Mouse (Mus musculus) urinary bladder, postnatal 4 days (tissue): ENCODE results near the gene Myl7.

Experiments
- DNase-seq, 2 experiments: peaks; one replicate each; pipeline ENCODE4 v3.0.0; 2021 to 2022; ENCODE audit warnings: low spot score in 2 of 2

Gene Myl7

GRCm38 (mm10) chr11:5862394-5863105 is 36.0 kb downstream of the Myl7 start:
- no peak for DNase-seq

GRCm38 (mm10) chr11:5861678-5862393 is 36.7 kb downstream of the Myl7 start, which contains the start of gene Aebp1:
Gene Aebp1, plus strand, starts transcription at chr11:5861947.
- peak; percentile 77 to 83 for DNase-seq

- DNase-seq: no peak
Measured at GRCm38 (mm10) chr11:5860639-5861038, 37.9 kb downstream of the Myl7 start.

DNA sequence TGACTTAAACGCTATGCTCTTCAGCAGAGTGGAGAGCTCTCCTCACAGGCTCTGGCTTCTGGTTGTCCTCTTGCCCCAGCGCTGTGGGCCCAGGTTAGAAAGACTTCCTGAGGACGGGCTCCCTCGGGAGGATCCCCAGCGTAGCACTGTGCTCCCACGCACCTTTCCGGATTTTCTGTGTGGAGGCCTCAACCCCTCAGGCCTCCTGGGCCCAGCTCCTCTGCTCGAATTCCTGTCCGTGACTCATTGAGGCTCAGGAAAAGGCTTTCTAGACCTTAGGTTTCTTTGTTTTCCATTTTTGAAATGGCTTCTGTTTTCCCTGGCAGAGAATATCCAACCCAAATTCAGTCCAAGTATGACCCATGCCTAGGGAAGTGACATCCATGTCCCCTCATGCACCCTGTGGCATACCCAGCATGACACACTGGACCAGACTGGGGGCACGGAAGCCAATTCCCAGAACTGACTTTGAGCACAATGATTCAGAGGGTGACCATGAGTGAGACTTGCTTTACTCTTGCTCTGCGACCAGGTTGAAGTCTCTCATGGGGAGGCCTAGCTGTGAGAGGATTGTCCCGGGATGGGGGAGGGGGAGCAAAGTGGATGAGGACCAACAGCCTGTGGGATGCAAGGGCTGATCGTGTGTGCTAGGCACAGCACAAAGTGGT is 38.6 kb downstream of the Myl7 start:
- DNase-seq: no peak

DNA sequence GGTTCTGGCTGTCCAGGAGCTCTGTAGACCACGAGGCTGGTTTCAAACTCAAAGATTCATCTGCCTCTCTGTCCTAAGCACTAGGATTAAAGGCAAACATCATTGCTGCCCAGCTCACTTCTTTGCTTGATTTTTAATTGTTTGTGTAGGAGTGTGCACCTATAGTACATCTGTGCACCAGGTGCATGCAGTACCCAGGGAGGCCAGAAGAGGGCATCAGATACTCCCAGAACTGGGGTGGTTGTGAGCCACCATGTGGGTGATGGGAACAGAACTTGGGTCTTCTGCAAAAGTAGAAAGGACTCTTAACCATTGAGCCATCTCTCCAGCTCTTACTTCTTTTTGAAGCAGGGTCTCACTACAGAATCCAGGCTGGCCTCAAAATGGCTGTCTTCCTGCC is 39.9 kb downstream of the Myl7 start:
- DNase-seq: no peak

DNA sequence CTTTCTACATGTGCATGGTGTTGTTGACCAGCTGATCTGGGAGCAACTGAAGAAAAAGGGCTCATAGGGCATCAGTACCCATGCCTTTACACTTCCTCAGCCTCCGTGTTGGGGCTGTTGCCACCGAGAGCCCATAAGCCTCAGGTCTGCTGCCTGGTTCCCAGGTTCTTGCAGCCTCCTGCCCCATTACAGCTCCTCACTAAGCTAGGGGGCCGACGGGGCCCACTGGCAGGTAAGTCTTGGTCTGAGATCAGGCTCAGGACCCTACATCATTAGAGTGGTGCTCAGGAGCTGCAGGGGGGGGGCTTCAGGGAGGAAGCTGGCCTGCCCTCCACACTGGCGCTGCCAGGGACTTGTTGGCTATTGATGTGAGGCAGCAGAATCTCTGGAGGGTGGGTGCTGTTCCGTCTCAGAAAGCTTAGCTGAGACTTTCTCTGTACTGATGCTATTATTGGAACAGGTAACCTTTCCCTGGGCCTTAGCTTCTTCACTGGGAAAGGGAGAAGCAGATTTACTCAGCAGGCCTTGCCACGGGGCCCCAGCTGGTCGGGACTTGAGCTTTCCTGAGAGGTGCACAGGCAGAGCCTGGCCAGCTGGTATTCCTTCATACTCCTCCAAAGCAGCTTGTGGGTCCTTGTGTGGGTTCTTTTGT is 42.0 kb downstream of the Myl7 start:
- DNase-seq: no peak

GRCm38 (mm10) chr11:5855902-5856301 is 42.7 kb downstream of the Myl7 start:
- DNase-seq: no peak

DNA sequence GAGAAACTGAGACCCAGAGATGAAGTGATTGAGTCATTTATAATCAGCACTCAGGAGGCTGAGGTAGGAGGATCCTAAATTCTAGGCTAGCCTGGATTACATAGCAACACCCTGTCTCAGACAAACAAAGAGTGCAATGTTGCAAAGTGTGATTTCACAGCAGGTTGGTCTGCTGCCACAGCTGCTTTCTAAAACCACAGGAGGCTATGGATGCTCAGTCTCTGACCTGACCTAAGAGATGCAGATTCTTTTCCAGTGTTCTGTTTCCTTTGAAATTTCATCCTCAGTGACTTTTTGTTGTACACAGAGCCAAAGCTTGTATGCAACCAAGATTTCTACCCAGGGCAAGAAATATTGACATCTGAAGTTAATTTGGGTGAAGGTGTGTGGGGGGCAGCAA is 43.1 kb downstream of the Myl7 start:
- no peak for DNase-seq

DNA sequence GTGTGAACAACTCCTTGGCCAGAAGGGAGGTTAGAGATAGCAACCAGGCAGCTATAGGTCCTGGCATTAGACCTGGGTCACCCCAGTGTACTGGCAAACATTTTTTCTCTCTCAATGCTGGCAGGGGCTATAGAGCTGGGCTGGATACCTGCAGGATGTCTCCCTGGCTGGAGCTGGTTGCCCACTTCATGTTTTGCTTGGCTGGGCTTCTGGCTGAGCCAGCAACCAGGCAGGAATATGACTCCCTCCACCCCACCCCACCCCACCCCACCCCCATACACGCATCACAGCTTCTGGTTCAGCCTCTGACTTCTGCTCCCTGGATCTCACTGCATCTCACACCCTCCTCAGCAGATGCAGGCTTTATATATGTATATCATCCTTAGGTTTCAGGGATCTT is 46.3 kb downstream of the Myl7 start:
- no peak for DNase-seq

DNA sequence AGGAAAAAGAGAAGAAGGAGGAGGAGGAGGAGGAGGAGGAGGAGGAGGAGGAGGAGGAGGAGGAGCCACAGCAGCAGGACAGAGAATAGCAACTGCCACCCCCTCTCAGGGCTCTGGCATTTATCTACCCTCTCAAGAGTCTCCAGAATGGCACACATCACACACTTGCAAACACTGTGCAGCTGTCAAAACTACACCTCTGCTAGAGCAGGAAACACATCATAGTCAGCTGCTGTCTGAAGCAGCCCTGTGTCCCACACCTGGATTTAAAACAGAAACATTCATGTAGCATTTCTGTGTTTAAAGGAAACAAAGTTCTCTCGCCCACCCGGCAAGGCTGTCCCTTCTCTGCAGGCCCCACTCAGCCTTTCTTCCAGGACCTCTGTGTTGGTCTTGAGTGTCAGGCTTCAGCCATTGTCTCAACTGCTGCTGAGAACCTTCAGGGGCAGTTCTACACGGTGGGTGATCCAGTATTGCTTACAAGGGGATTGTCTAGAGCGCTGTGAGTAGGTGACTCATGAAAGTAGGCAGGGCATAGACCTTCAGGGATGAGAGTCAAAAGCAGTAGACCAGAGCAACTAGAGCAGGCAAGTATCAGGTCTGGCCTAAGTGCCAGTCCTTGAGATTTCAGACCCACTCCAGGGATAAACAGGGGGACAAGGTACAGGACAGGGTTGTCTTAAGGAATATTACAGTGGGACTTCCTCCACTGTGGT is 47.4 kb downstream of the Myl7 start:
- no peak for DNase-seq

GRCm38 (mm10) chr11:5850452-5850851 is 48.1 kb downstream of the Myl7 start:
- DNase-seq: no peak

DNA sequence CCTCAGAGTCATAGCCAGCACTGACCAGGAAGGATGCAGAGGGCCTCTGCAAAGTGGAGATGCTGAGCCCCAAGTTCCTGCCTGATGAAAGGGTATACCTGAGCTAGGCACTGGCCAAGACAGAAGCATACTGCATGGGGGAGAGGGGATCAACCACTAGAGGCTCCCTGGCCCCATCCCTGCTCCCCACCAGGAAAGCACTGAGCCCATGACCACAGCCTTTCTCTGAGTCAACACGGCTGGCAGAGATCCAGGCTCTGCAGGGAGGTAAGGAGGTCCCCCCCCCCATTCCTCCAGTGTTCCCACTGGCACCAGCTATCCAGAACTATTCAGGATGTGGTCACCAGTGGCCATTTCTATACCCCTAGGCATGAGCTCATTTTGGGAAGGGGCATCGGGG is 49.3 kb downstream of the Myl7 start:
- no peak for DNase-seq

GRCm38 (mm10) chr11:5848741-5849140 is 49.8 kb downstream of the Myl7 start:
- no peak for DNase-seq

- no peak for DNase-seq
Measured at GRCm38 (mm10) chr11:5846639-5847345, 51.8 kb downstream of the Myl7 start.
